In genomic region chr3:104817991-104818748, GRCm38 (mm10) we compare ENCODE assay signal across 8 mouse cellular contexts. TPM values are rescaled to one million over a fixed set of nuclear protein-coding genes. Genes with fewer than 3 reads are reported as not detected.
DNase-seq lines count a peak whose midpoint lies in the region; ATAC-seq lines count a peak whose summit lies in the region.

Gene Mov10, minus strand, starts transcription at chr3:104818563.

- peak; percentile 79 for ATAC-seq in hindbrain, embryonic 15.5 days (ENCODE audit: low FRiP score, low read depth)
- ATAC-seq in megakaryocyte progenitor cell, adult 5-6 weeks (replicated peaks; ENCODE audit: poor library complexity), result peak; percentile 69

- no peaks in the 10 kb centered on the region for H3K27me3 ChIP-seq in hindbrain, embryonic 15.5 days

- peak within 1 kb of the TSS; percentile 73 for H3K4me3 ChIP-seq in hindbrain, embryonic 15.5 days

- H3K4me1 ChIP-seq in hindbrain, embryonic 15.5 days (replicated peaks), result peaks cover 18% of the 10 kb centered on the region

- peak within 1 kb of the TSS; percentile 96 for H3K4me2 ChIP-seq in hindbrain, embryonic 15.5 days

- peaks cover 6% of the 10 kb centered on the region; the same call in 1 of the 2 replicates for H3K36me3 ChIP-seq in hindbrain, embryonic 15.5 days

- peak; percentile 95 for DNase-seq in ZHBTc4 (ENCODE audit: low read depth, low spot score)
- DNase-seq in cerebellum, postnatal 25 days, result peak; percentile 22 to 47
- peak; percentile 38 for DNase-seq in gastrocnemius, adult 18-20 months (ENCODE audit: low spot score)
- peak; percentile 47 to 64 for DNase-seq in left cerebral cortex, postnatal 14 days (ENCODE audit: low spot score in 2 of 2)
- DNase-seq in right cerebral cortex, postnatal 14 days, result peak; percentile 52
- DNase-seq in yolk sac, embryonic 10.5 days (ENCODE audit: low spot score), result peak; percentile 96

- H3K9me3 ChIP-seq in hindbrain, embryonic 15.5 days, result no peaks in the 10 kb centered on the region

- peak within 1 kb of the TSS; percentile 59 for H3K9ac ChIP-seq in hindbrain, embryonic 15.5 days

- WGBS in hindbrain, embryonic 15.5 days, result under 1% methylated on average over 40 of the region's 40 CpGs

- H3K27ac ChIP-seq in hindbrain, embryonic 15.5 days (replicated peaks), result peak within 1 kb of the TSS; percentile 76

- intact Hi-C loops in left cerebral cortex, postnatal 14 days (cut with DNase I), result no loop called here

RNA-seq across cellular contexts. Expression of gene Mov10, which starts in this region (rescaled TPM):
- total RNA-seq in gastrocnemius, adult 18-20 months (2021), result 1 to 10 TPM in 1 of 2 experiments, under 1 TPM in 1; 0.71 to 1.6 TPM
- polyA plus RNA-seq in hindbrain, embryonic 15.5 days (2015; fragmentation: Nextera tagmentation; extraction: Ambion mirVana), result 9.1 and 13.4 TPM in 2 replicates
- 10 to 100 TPM in 1 of 2 experiments, 1 to 10 TPM in 1; 8.9 to 12.1 TPM for total RNA-seq in left cerebral cortex, postnatal 14 days (2021)
- total RNA-seq in megakaryocyte progenitor cell, adult 5-6 weeks (2015), result 5.8 and 8.9 TPM in 2 replicates
- 2.0 and 4.4 TPM in 2 replicates for total RNA-seq in megakaryocyte progenitor cell, adult 5-6 weeks (2017)

Comparison
In these comparisons a context has a peak if more than half of its experiments do, and no peak if none do; other contexts are left out.
1. Peak in every context shown above with its lines: DNase-seq, ATAC-seq, H3K4me3 ChIP-seq and H3K27ac ChIP-seq.
2. DNase-seq: peak in every context shown above with its lines; median percentile 96 in yolk sac, embryonic 10.5 days; 95 in ZHBTc4; 56 in left cerebral cortex, postnatal 14 days; 52 in right cerebral cortex, postnatal 14 days; 38 in gastrocnemius, adult 18-20 months; 34 in cerebellum, postnatal 25 days.